Mouse (Mus musculus): Measurements from ENCODE around the gene Samd14. TPM values are rescaled to one million over a fixed set of nuclear protein-coding genes. Genes with fewer than 3 reads are reported as not detected.

Gene Samd14
- polyA plus RNA-seq, 1 experiment from 2014 or later = 53.1 TPM

GRCm38 (mm10) chr11:94992480-94992753 is 17.3 kb upstream of the Samd14 start:
- peaks cover 51% of the 10 kb centered on the region for H3K4me1 ChIP-seq (ENCODE audit: control insufficient read depth, insufficient read depth, low read length)

GRCm38 (mm10) chr11:94992754-94993606 is 16.7 kb upstream of the Samd14 start:
- H3K27me3 ChIP-seq (ENCODE audit: control insufficient read depth, insufficient read depth, low read length) = no peaks in the 10 kb centered on the region
- ATAC-seq (ENCODE audit: insufficient read depth, low FRiP score, low TSS enrichment) = no peak
- no peak overlapping the region for H3K27ac ChIP-seq (ENCODE audit: low read depth, low read length)
- no peak for DNase-seq (ENCODE audit: low spot score)
- H3K36me3 ChIP-seq (ENCODE audit: control insufficient read depth, insufficient read depth, low read length) = peaks cover 2% of the 10 kb centered on the region; the same call in 1 of the 2 replicates
- H3K4me2 ChIP-seq (ENCODE audit: low read depth) = peak overlapping the region; percentile 100
- peak overlapping the region; percentile 98 for H3K4me3 ChIP-seq (ENCODE audit: low read depth, low read length)
- H3K9me3 ChIP-seq (ENCODE audit: control insufficient read depth, low read length) = no peaks in the 10 kb centered on the region
- H3K4me1 ChIP-seq (ENCODE audit: control insufficient read depth, insufficient read depth, low read length) = peaks cover 51% of the 10 kb centered on the region
- WGBS = 2% methylated on average over 22 of the region's 22 CpGs
- H3K9ac ChIP-seq (ENCODE audit: low read length) = peak overlapping the region; percentile 96

More at GRCm38 (mm10) chr11:94992480-94992753, 17.3 kb upstream of the Samd14 start:
- no peak overlapping the region for H3K27ac ChIP-seq (ENCODE audit: low read depth, low read length)
- H3K4me2 ChIP-seq (ENCODE audit: low read depth) = peak overlapping the region; percentile 100
- DNase-seq (ENCODE audit: low spot score) (no peak), ATAC-seq (ENCODE audit: insufficient read depth, low FRiP score, low TSS enrichment) (no peak)
- no peaks in the 10 kb centered on the region for H3K27me3 ChIP-seq (ENCODE audit: control insufficient read depth, insufficient read depth, low read length)
- H3K36me3 ChIP-seq (ENCODE audit: control insufficient read depth, insufficient read depth, low read length) = no peaks in the 10 kb centered on the region; the same call in 1 of the 2 replicates
- H3K4me3 ChIP-seq (ENCODE audit: low read depth, low read length) = peak overlapping the region; percentile 98
- WGBS = under 1% methylated on average over 20 of the region's 20 CpGs
- peak overlapping the region; percentile 96 for H3K9ac ChIP-seq (ENCODE audit: low read length)
- H3K9me3 ChIP-seq (ENCODE audit: control insufficient read depth, low read length) = no peaks in the 10 kb centered on the region

- no peaks in the 10 kb centered on the region for H3K9me3 ChIP-seq (ENCODE audit: control insufficient read depth, low read length)
- H3K36me3 ChIP-seq (ENCODE audit: control insufficient read depth, insufficient read depth, low read length) = peaks cover 5% of the 10 kb centered on the region; the same call in 1 of the 2 replicates
- ATAC-seq (ENCODE audit: insufficient read depth, low FRiP score, low TSS enrichment) (no peak), DNase-seq (ENCODE audit: low spot score) (no peak)
- 50% methylated on average over 10 of the region's 10 CpGs for WGBS
- no peak overlapping the region for H3K27ac ChIP-seq (ENCODE audit: low read depth, low read length)
- peak overlapping the region; percentile 98 for H3K4me3 ChIP-seq (ENCODE audit: low read depth, low read length)
- H3K9ac ChIP-seq (ENCODE audit: low read length) = peak overlapping the region; percentile 96
- H3K4me1 ChIP-seq (ENCODE audit: control insufficient read depth, insufficient read depth, low read length) = peaks cover 52% of the 10 kb centered on the region
- H3K27me3 ChIP-seq (ENCODE audit: control insufficient read depth, insufficient read depth, low read length) = no peaks in the 10 kb centered on the region
- peak overlapping the region; percentile 100 for H3K4me2 ChIP-seq (ENCODE audit: low read depth)
Observed at GRCm38 (mm10) chr11:94994208-94994814, 15.4 kb upstream of the Samd14 start.

- 85% methylated on average over 11 of the region's 11 CpGs for WGBS
- Histone ChIP-seq H3K36me3 (ENCODE audit: control insufficient read depth, insufficient read depth, low read length) (peaks cover 6% of the 10 kb centered on the region; the same call in 1 of the 2 replicates), H3K27ac (ENCODE audit: low read depth, low read length) (no peak overlapping the region), H3K4me1 (ENCODE audit: control insufficient read depth, insufficient read depth, low read length) (peaks cover 54% of the 10 kb centered on the region), H3K9me3 (ENCODE audit: control insufficient read depth, low read length) (no peaks in the 10 kb centered on the region), H3K4me2 (ENCODE audit: low read depth) (peak overlapping the region; percentile 100), H3K27me3 (ENCODE audit: control insufficient read depth, insufficient read depth, low read length) (no peaks in the 10 kb centered on the region), H3K9ac (ENCODE audit: low read length) (no peak overlapping the region; the same call in 1 of the 2 replicates), H3K4me3 (ENCODE audit: low read depth, low read length) (peak overlapping the region; percentile 98)
- no peak for ATAC-seq (ENCODE audit: insufficient read depth, low FRiP score, low TSS enrichment)
- DNase-seq (ENCODE audit: low spot score) = no peak
Observed at GRCm38 (mm10) chr11:94994947-94995772, 14.5 kb upstream of the Samd14 start.

- H3K4me3 ChIP-seq (ENCODE audit: low read depth, low read length) = no peak overlapping the region
- no peak overlapping the region for H3K4me2 ChIP-seq (ENCODE audit: low read depth)
- 87% methylated on average over 8 of the region's 8 CpGs for WGBS
- no peaks in the 10 kb centered on the region for H3K9me3 ChIP-seq (ENCODE audit: control insufficient read depth, low read length)
- H3K36me3 ChIP-seq (ENCODE audit: control insufficient read depth, insufficient read depth, low read length) = peaks cover 9% of the 10 kb centered on the region; the same call in 1 of the 2 replicates
- H3K27ac ChIP-seq (ENCODE audit: low read depth, low read length) = no peak overlapping the region
- DNase-seq (ENCODE audit: low spot score) (no peak), ATAC-seq (ENCODE audit: insufficient read depth, low FRiP score, low TSS enrichment) (no peak)
- H3K4me1 ChIP-seq (ENCODE audit: control insufficient read depth, insufficient read depth, low read length) = peaks cover 56% of the 10 kb centered on the region
- H3K9ac ChIP-seq (ENCODE audit: low read length) = no peak overlapping the region
- no peaks in the 10 kb centered on the region for H3K27me3 ChIP-seq (ENCODE audit: control insufficient read depth, insufficient read depth, low read length)
Observed at GRCm38 (mm10) chr11:94996101-94996500, 13.6 kb upstream of the Samd14 start.

- ATAC-seq (ENCODE audit: insufficient read depth, low FRiP score, low TSS enrichment) (no peak), DNase-seq (ENCODE audit: low spot score) (no peak)
- no peak overlapping the region for H3K27ac ChIP-seq (ENCODE audit: low read depth, low read length)
- H3K27me3 ChIP-seq (ENCODE audit: control insufficient read depth, insufficient read depth, low read length) = no peaks in the 10 kb centered on the region
- H3K4me3 ChIP-seq (ENCODE audit: low read depth, low read length) = peak overlapping the region; percentile 6; the same call in 1 of the 2 replicates
- H3K9ac ChIP-seq (ENCODE audit: low read length) = no peak overlapping the region
- no peaks in the 10 kb centered on the region for H3K9me3 ChIP-seq (ENCODE audit: control insufficient read depth, low read length)
- WGBS = 98% methylated on average over 6 of the region's 6 CpGs
- H3K4me1 ChIP-seq (ENCODE audit: control insufficient read depth, insufficient read depth, low read length) = peaks cover 59% of the 10 kb centered on the region
- no peak overlapping the region for H3K4me2 ChIP-seq (ENCODE audit: low read depth)
- H3K36me3 ChIP-seq (ENCODE audit: control insufficient read depth, insufficient read depth, low read length) = peaks cover 11% of the 10 kb centered on the region
Observed at GRCm38 (mm10) chr11:94996984-94997383, 12.7 kb upstream of the Samd14 start.

GRCm38 (mm10) chr11:94997596-94997995 is 12.1 kb upstream of the Samd14 start:
- Histone ChIP-seq H3K4me3 (ENCODE audit: low read depth, low read length) (no peak overlapping the region; the same call in 1 of the 2 replicates), H3K4me1 (ENCODE audit: control insufficient read depth, insufficient read depth, low read length) (peaks cover 58% of the 10 kb centered on the region), H3K27me3 (ENCODE audit: control insufficient read depth, insufficient read depth, low read length) (no peaks in the 10 kb centered on the region), H3K27ac (ENCODE audit: low read depth, low read length) (no peak overlapping the region), H3K9me3 (ENCODE audit: control insufficient read depth, low read length) (no peaks in the 10 kb centered on the region), H3K4me2 (ENCODE audit: low read depth) (no peak overlapping the region), H3K36me3 (ENCODE audit: control insufficient read depth, insufficient read depth, low read length) (peaks cover 17% of the 10 kb centered on the region), H3K9ac (ENCODE audit: low read length) (no peak overlapping the region)
- no peak for DNase-seq (ENCODE audit: low spot score)
- no peak for ATAC-seq (ENCODE audit: insufficient read depth, low FRiP score, low TSS enrichment)
- 64% methylated on average over 5 of the region's 5 CpGs for WGBS

GRCm38 (mm10) chr11:94998041-94998531 is 11.6 kb upstream of the Samd14 start:
- Histone ChIP-seq H3K36me3 (ENCODE audit: control insufficient read depth, insufficient read depth, low read length) (peaks cover 19% of the 10 kb centered on the region), H3K4me3 (ENCODE audit: low read depth, low read length) (no peak overlapping the region; the same call in 1 of the 2 replicates), H3K9me3 (ENCODE audit: control insufficient read depth, low read length) (no peaks in the 10 kb centered on the region), H3K9ac (ENCODE audit: low read length) (no peak overlapping the region), H3K27me3 (ENCODE audit: control insufficient read depth, insufficient read depth, low read length) (no peaks in the 10 kb centered on the region), H3K27ac (ENCODE audit: low read depth, low read length) (0 out of 2 replicates have a peak overlapping the region, but pooled peaks have one; percentile 20), H3K4me2 (ENCODE audit: low read depth) (no peak overlapping the region; the same call in 1 of the 2 replicates), H3K4me1 (ENCODE audit: control insufficient read depth, insufficient read depth, low read length) (peaks cover 53% of the 10 kb centered on the region)
- DNase-seq (ENCODE audit: low spot score) (no peak), ATAC-seq (ENCODE audit: insufficient read depth, low FRiP score, low TSS enrichment) (no peak)
- WGBS = 84% methylated on average over 16 of the region's 16 CpGs
